Mouse (Mus musculus) left cerebral cortex, postnatal 4 days (tissue): ENCODE data around the gene En2. TPM values are rescaled to one million over a fixed set of nuclear protein-coding genes. Genes with fewer than 3 reads are reported as not detected.

Source experiments
- DNase-seq: peaks from one replicate; pipeline ENCODE4 v3.0.0-alpha.2; 2022
- intact Hi-C: fragments of 180-260 bp; cut with DNase I; formaldehyde crosslinking; loops from one replicate; pipeline ENCODE4 v1.15.1; 2025
- total RNA-seq, 2 experiments: library from RNA; stranded (reverse); gene quantifications; 2 replicates each; pipeline ENCODE4 v1.2.3; 2021

The En2 gene
- total RNA-seq, 2 experiments from 2014 or later, result not detected

DNA sequence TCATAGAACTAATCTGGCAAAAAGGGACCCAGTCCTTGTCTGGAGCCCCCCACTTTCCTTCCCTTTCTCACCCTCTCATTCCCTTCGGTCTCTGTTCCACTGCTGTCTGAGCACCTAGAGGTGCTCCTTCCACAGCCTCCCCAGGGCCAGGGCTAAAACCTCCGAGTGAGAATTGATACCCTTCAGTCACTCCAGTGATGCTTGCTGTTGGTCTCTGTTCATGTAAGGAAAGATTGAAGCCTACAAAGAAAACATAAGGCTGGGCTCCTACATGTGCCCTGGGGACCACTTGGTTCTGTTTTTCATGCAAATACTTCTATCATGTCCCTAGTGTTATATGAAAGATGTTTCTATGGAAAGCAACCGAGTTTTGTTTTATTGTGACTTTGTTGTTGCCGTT, 10.5 kb downstream of the En2 start:
- intact Hi-C loops, result no loop called here

DNA sequence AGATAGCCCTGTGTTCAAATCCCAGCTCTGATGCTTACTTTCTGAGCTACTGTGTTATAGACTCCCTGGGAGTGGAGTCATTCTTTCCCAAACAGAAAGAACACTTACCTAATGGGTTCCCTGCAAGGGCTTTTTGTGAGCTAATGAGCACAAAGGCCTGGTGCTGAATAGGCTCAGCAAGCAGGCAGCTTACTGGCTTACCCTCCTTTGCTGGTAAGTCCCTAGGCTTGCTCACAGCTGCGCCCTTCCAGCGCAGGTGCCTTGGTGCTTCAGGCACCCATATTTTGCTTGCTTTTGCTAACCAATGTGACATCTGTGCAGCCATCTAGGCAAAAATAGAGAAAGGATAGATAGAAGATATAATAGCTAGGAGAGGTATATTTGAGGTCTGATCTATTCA, 11.1 kb downstream of the En2 start:
- no peak for DNase-seq

More for the DNA sequence above, 10.5 kb downstream of the En2 start:
- no peak for DNase-seq

DNA sequence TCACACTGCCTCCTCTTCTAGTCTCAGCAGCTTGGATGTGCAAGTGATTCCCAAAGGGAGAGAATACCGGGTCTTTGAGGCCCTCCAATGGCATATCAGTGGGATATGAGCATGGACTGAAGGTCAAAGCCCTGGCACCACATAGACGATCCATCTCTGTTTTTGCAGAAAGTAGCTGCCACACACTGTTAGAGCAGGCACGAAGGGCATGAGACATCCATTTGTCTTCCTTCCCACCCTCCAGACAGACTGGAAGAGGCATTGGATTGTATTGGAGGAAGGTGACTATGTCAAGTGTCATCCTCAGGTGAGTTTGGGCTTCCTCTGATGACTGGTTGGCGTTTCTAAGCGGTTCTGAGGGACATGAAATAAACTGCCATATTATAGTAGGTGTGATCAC, 12.8 kb downstream of the En2 start:
- intact Hi-C loops, result no loop called here
- no peak for DNase-seq

More for the DNA sequence above, 11.1 kb downstream of the En2 start:
- intact Hi-C loops, result no loop called here

DNA sequence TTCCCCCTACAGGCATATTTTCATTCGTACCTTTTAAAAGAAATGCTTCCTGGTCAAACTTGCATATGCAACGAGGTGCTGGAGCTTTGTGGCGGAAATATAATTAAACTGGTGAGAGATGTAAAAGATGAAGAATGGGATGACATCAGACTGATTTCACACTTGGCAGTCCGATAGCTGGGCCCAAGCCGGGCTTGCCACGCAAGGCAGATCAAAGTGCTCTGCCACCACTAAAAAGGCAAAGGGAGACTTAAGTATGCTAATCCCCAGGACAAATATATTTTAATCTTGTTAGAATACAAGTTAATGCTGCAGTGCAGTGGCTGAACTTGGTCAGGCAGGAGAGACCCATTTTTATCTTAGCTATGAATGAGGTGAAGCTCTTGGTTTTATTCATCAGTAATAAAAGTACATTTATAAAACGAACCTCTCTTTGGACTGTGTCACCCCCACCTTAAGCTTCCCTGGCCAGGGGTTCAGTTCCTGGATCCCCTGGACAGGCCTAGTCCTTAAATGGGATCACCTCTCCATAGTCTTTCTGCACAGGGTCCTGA, 13.8 kb downstream of the En2 start:
- DNase-seq, result no peak
- intact Hi-C loops, result no loop called here

DNA sequence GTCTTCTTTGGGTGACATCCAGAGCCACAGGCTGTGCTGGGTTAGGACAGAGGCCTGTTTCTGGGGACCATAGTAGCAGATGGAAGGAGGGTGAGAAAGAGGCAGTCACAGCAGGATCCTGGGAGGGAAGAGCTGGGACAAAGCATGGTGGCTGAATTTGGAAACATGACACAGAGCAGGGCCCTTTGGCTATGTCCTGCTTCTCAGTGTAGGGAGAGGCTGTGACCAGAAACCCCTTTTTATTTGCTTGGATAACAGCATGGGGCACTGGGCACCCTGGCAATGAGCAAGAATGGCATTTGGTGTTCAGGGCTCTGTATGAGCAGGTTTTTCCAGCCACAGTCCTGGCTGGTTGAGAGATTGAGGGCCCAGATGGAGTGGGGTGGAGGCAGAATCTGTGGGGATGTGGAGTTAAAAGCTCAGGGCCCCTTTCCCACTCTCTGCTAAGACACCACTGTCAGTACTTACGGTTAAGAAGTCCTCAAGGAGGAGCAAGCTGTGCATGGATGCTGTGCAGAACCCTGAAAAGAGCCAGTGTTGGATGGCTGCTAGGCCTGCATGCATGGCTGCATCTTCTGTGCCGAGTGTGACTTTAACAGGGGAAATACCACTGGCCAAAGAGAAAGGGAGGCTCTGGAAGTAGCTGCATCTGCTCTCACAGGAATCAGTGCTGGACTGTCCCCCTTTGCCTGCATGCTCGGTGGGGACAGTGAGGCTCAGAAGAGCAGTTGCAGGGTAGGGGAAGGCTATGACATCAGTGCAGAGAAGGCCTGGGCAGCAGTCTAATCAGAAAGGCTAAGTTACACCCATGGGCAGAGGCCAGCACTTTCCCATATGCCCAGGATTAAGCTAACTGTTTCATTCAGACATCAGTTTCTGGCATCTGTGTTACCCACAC, 26.0 kb downstream of the En2 start:
- intact Hi-C loops, result no loop called here
- DNase-seq, result no peak

DNA sequence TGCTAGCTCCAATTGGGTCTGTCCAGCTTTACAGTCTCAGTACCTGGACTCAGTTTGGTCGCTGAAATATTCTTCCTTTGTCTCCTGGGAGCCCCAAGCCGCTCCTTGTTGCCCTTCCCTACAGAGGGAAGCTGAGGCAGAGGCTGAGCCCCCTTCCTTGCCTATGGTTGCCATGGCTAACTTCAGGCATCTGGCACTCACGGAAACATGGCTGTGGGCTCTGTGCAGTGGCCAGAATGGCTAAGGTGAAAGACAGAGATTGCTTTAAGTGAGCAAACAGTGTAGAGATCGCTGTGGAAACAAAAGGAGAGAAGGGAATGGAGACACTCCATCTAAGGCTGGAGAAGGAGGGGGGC, 26.6 kb downstream of the En2 start:
- DNase-seq, result no peak
- intact Hi-C loops, result no loop called here

DNA sequence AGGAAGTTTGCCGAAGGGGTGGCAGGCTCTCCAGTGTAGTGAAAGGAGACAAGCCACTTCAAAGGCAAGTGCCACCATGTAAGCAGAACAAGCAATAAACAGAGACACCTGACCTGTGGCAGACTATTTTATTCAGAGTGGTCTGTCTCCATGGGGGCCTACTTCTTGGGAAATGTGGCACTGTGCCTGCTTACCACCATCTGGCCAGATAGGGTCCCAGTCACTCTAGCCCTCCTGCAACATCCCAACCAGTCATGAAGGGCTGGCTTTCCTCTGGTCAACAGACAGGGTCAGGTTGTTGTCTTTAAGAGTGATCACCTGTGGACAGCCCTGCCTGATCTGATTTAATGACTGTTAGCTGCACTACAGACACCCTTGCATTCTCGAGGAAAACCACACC, 30.0 kb downstream of the En2 start:
- DNase-seq, result peak; percentile 35
- intact Hi-C loops, result no loop called here

DNA sequence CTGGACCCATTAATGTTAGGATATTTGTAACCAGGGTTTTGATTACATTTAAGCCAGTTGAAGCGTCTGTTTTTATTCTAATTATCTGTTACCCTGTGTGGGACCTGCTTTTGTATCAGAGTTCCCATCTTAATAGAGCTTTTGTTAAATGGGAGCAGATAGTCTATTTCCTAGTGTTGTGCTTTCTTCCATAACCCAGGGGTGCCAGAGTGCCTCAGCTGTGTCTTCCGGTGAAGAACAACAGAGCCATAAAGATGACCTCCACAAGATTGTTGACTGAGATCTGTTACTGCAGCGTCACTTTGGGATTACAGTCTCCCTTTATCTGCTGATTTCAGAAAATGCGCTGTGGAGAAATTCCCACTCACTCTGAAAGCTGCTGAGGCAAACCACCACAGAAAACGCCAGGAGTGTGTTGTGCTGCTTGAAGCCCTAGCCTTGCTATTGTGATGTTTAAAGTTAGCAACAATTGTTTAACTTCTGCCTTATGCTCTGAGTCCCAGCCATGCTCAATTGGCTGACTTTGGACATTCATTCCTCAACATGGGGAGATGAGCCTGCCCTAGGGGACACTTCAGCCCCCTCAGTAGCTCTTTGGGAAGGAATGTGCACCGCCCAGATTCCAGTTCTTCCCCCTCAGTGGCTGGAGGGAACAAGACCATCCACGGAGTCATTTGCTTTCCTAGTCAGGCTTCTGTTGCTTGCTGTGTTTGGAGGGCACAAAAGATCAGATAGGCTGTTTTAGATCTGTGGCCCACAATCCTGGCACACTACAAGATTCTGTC, 33.8 kb downstream of the En2 start:
- intact Hi-C loops, result no loop called here
- no peak for DNase-seq

DNA sequence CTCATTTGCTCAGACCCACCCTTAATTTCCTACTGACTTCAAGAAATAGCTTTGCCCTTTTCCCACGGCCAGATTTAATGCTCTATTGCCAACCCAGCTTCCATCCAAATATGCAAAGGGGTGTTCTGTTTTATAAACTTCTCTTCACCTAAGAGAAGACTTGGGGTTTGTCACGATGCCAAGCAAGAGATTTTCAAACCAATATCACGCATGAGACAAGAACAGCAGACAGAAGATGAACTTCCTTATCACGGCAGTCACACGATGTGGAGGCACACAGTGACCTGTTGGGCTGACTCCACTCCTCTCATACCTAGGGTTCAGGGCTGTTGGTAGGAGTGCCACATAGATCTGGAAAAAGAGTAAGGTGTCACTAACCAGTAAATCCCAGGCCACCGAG, 37.6 kb downstream of the En2 start:
- intact Hi-C loops, result no loop called here
- no peak for DNase-seq

DNA sequence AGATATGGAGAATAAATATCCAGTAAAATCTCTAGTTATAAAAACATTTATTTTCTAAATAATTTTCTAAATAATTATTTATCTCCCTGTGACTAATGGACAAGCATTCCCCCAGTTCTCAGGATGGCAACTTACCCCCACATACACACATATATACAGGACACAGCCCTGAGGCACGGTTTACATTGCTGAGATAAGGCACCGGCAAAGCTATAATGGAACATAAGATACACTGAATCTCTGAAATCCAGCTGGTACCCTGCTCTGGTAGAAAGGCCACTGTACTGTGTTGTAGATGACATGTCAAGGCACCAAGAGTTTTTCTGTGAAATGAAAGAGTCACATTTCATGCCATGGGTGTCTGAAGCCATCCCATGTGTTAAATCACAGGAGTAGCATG, 39.2 kb downstream of the En2 start:
- no peak for DNase-seq
- intact Hi-C loops, result no loop called here

DNA sequence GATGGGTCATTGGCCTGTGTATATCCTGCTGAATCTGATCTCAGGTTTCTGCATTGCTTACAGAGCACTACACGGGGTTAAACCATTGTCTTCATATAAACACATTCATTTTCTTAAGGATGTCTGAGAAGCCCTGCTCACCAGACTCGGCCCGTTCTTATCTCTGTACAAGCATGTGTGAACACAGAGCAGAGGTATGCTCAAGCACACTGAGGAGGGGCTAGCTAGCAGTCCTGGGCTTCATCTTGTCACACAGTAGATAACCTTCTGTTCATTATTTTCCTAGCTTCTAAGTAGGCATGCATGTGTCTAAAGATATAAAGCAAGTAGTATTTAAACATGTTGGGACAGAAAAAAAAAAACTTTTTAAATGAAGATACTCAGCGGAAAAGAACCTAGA, 41.0 kb downstream of the En2 start:
- no peak for DNase-seq
- intact Hi-C loops, result no loop called here

DNA sequence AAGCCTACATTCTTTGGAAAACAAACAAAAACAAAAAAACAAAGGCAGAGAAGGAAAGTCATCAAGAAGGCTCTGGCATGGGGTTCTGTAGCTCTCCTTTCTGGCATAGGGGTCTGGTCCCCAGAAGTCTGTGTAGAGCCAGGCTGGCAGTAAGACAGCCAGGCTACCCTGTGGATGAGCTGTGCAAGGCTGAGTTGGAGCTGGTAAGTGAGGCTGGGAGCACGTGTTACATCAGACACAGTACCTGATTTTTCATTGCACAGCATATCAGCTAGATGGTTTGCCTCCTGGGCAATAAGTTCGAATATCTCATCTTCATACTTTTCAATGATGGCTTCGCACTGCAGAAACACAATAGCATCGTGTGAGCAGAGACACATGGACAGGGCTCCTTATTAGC, 41.5 kb downstream of the En2 start:
- peak; percentile 29 for DNase-seq
- intact Hi-C loops, result no loop called here

DNA sequence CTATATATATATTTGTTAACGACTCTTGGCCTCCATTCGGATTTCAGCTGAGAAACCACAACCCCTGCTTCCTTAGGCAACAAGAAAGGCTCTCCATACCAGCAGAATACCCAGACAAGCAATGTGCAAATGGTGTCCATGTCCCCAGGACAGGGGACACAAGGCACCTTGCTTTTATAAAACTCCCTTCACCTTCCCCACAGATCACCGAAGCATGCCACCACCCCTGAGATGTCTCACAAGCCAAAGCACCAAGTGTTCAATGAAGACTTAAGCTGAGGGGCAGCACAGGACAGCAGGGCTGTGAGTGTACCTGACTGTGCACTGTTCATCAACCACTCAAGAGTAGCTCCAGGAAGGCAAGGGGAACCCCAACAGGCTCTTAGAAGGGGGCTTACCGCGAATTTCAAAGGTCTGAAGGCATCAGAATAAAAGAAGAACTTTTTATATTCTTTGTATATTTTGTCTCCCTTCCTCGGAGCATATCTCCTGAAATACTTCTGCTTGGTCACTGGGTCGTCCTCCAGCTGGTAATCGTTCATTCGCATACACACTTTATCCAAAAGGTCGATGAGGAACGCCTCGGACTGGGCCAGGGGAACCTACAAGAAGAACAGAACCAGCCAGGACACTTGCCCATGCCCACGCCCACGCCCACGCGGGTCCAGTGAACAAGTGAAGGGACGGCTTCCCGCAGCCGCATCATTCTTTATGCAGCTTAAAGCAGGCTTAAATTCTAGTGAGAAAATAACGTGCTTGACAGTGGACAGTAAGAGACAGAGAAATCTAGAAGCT, 43.4 kb downstream of the En2 start:
- DNase-seq, result no peak
- intact Hi-C loops, result no loop called here

DNA sequence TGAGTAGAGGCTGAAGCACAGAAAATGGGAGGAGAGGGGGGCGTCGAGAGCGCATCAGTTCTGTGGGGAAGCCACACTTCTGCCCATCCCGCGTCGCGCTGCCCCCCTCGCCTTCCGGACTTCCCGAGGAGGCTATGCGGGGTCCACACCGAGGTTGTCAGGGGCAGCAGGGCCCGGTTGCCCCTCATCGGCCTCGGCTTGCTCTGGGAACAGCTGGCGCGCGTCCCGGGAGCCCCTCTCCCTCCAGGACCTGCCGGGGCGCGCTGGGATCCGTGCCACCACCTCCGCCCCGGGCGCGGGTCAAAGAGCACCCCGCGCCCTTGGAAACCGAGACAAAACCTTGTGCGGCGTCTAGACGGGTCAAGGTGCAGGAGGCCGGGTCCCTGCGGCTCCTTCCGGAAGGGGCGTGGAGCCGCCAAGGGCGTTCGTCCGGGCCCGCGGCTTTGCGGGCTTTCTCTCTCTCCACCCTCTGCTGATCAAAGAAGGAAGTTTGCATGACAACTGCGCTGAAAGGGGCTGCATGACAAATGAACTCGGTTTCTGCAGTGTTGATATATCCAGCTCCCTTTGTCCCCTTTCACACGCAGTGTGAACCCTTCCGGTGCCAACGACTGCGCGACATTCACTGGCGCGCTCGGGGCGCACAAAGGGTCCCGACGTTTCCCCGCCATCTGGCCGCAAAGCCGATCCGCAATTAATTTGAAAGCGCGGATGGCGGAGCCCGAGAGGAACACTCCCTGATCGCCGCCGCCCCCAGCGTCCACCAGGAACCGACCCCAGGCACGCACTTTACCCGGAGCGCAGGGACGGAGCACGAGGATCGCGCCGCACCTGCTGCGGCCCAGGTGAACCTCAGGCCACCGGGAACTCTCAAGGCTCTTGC, 44.3 kb downstream of the En2 start:
- DNase-seq, result peak; percentile 84
- intact Hi-C loops, result no loop called here

DNA sequence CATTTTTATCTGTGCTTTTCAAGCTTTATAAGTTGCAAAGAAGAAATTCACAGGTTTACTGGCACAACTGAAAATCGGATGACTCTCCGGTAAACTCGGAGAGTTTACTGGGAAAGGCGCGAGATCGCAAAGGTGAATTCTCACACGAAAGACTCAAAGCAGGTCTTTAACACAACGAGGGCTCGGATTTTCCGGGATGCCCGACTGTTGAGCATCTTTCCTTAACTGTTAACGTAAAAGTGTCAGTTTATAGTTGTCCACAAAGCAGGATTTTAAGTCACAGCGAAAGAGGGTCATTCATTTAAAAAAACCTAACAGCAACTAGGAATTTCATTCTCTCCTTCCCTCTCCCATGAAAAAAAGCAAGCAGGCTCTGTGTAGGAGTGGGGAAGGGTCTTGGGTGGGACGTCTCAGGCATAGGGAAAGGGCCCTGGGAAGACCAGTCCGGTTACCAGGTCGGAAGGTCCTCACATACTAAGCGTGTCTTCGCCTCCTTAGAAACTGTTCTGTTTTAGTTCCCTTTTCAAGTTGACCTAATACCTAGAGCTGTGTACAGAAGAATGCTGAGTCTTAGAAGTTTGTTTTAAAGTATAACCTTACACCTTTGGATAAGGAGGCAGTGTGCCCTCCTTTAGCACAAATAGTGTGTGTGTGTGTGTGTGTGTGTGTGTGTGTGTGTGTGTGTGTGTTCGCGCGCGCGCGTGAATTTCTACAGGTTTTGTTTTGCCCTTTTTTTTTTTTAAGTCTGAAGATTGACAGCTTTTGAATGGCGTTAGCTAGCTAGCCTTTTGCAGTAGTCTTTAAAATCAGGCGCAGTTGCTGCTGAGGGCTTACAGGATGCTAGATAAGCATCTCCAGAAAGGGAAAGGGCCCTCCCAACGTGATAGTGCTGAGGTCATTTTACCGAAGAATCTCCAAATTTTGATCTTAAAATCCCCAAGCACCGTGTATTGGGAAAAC, 45.4 kb downstream of the En2 start:
- DNase-seq, result no peak
- intact Hi-C loops, result no loop called here

DNA sequence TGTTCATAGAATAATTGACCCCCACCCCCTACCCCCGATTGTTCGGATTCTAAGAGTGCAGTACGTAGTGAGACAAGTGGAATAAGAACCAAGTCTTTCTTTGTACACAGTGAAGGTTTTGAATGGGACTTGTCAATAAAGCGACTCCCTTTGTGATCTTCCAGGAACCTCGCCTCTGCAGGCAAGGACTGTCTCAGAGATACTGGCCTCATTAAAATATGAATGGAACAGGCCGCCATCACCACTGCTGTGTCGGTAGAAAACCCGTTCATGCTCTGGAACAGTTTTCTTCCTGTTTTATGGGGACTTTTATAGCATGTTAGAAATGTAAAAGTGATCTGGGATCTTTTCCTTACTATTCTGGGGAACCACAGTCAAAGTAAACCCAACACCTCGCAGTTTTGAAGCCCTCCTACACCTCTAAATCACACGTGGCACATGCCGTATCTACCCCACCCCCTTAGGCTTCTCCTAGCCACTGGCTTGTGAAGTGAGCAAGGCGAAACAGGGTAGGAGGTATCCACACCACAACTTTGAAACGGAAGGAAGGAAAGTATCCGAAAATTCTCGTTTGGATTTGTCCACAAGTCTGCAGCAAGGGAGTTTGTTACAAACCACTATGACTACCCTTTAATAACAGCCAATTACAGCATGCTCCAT, 46.3 kb downstream of the En2 start:
- no peak for DNase-seq
- intact Hi-C loops, result no loop called here

DNA sequence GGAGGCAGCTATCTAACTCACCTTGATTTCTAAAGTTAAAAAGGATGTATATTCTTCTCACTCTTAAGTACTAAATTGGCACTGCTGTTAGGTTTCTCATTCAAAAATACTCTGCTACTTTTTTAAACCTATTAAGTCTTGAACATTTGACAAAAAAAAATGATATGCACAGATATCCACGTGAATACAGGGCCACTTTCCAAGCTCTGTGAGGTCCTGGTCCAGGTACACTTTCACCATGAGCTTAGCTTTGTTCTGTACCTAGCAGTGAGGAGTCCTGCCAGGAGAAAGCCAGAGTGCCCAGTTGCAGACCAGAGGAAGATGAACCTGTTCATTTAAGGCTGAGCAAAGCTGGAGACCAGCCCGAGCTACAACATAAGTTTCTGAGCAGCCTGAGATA, 47.9 kb downstream of the En2 start:
- no peak for DNase-seq
- intact Hi-C loops, result no loop called here

DNA sequence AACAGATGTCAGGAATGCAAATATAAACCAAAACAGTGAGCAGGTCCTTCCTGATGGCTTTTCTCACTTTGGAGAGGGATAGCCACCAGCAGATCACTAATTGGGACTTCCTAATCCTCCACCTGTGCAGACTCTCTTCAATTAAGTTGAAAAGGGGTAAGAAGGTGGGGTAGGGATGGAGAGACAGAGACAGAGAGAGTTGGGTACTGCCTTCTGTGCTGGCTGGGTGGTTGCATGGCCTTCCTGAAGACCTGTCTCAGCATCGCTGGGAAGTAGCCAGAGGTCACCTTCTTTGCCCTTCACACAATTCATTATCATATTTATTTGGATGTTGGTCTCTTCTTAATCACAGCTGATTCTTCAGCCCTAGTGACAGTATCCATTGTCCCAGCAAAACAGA, 54.1 kb downstream of the En2 start:
- intact Hi-C loops, result no loop called here
- no peak for DNase-seq
